ENCODE assay signal across 14 mouse cellular contexts in the genomic region with DNA sequence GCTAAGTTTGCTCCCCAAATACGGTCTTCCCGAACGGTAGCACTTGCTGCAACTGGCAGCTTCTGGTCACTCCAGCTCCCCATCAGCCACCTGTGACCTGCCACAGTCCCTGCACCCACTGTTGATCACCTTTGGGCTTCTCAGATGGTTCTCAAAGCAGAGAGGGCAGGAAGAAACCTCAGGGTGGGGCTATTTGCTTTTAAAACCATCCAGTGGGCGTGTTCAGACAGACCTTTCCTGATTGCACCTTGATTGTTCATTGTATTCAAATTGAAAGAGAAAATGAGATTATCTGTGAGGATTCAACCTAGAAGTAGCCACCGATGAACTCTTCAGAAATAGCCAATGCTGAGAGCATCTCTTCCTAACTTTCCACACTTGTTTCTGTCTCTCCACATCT.
"Had no signal": no experiment of that assay in that cellular context is flagged by ENCODE, and none has a peak within 500 bp of the region (broad histone marks: within the 10 kb centered on the region; RNA-seq: fewer than 3 reads in every experiment).

No protein-coding gene starts in this region.

- DNase-seq: kidney, adult 18-20 months; kidney, postnatal 25 days; layer of hippocampus, adult 9-11 months; lung, adult 18-20 months; lung, postnatal 4 days; right cerebral cortex, adult 18-20 months; right cerebral cortex, postnatal 4 days; thymus, postnatal 36 days had no signal

- H3K27ac ChIP-seq: kidney, embryonic 15.5 days; limb, embryonic 13.5 days; liver, embryonic 14.5 days; midbrain, embryonic 12.5 days; neural tube, embryonic 15.5 days had no signal

- H3K36me3 ChIP-seq: kidney, embryonic 15.5 days; limb, embryonic 13.5 days; midbrain, embryonic 12.5 days; neural tube, embryonic 15.5 days had no signal

- ATAC-seq: midbrain, embryonic 16.5 days had no signal

- H3K4me1 ChIP-seq: kidney, embryonic 15.5 days; limb, embryonic 13.5 days had no signal

- H3K4me3 ChIP-seq: kidney, embryonic 15.5 days; limb, embryonic 13.5 days; midbrain, embryonic 12.5 days; neural tube, embryonic 15.5 days had no signal

- H3K9me3 ChIP-seq: kidney, embryonic 15.5 days; limb, embryonic 13.5 days; midbrain, embryonic 12.5 days; neural tube, embryonic 15.5 days had no signal

- H3K27me3 ChIP-seq: kidney, embryonic 15.5 days; limb, embryonic 13.5 days; midbrain, embryonic 12.5 days; neural tube, embryonic 15.5 days had no signal
